Mouse (Mus musculus) cerebellum, adult 2 months (tissue): ENCODE measurements around the gene Gm20481.

Source experiments
- CTCF ChIP-seq: fragments of 200-500 bp; IDR thresholded peaks from 2 replicates; pipeline ENCODE4 v1.5.1; 2011; ENCODE audit warnings: low read depth, mild to moderate bottlenecking, control low read depth, low read length, moderate library complexity, borderline replicate concordance; ENCODE audit not compliant: insufficient read depth
- POLR2A ChIP-seq: fragments of 200-500 bp; IDR thresholded peaks from 2 replicates; pipeline ENCODE4 v1.6.1; 2011; ENCODE audit warnings: low read length, control low read depth, borderline replicate concordance; ENCODE audit not compliant: insufficient read depth

GRCm38 (mm10) chr17:34980655-34981054 lies 10.9 kb downstream of the Gm20481 start:
- TF ChIP-seq POLR2A (no peak), CTCF (peak; percentile 38; the same call in 1 of the 2 replicates)
